Comparison of ENCODE assay signal across 8 mouse cellular contexts in the genomic region with DNA sequence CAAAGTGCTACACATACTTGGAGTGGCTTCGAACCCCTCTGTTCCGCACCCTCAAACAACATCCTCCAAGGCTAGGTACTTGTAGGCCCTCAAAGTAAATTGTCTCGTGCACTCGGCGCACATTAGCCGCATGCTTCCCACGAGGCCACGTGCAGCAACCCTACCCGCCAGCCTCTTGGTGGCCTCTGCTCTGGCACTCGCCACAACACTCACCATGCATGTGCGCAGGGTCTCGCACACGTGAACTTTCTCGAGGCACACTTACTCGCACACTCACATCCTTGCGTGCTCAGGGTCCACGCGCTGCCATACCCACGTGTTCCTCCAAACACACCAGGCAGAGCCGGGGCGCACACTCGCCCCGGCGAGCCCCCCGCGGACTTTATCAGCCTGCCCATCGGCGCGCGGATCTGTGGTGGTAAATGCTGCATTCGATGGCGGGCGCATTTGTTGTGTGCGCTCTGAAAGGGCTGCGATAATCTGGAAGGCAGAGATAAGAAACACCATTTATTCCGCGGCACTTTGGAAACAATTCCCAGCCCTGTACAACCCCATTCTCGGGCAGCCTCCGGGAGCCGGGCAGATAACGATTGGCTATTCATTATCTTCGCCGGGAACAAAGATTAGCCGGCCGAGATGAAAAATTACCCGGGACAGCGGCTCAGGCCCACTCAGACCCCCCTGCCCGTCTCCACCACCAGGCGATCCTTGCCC. TPM values are rescaled to one million over a fixed set of nuclear protein-coding genes. Genes with fewer than 3 reads are reported as not detected.
DNase-seq lines count a peak whose midpoint lies in the region; ATAC-seq lines count a peak whose summit lies in the region.

No protein-coding gene starts in this region.

- peaks cover 91% of the 10 kb centered on the region for H3K27me3 ChIP-seq in heart, embryonic 14.5 days (ENCODE audit: control insufficient read depth, insufficient read depth, low read length)
- peaks cover 97% of the 10 kb centered on the region for H3K27me3 ChIP-seq in liver, embryonic 15.5 days
- H3K27me3 ChIP-seq in neural tube, embryonic 14.5 days (ENCODE audit: control insufficient read depth, insufficient read depth, low read length), result peaks cover 55% of the 10 kb centered on the region

- peak overlapping the region in 1 of 2 experiments; percentile 48; a peak in 2 of 4 replicates for H3K4me3 ChIP-seq in heart, embryonic 14.5 days (ENCODE audit: control insufficient read depth in 1 of 2, insufficient read depth in 1 of 2, low read depth in 1 of 2, low read length in 2 of 2)
- H3K4me3 ChIP-seq in liver, embryonic 15.5 days (replicated peaks), result peak overlapping the region; percentile 64; the same call in 1 of the 2 replicates
- no peak overlapping the region for H3K4me3 ChIP-seq in neural tube, embryonic 14.5 days (ENCODE audit: low read depth, low read length)

- H3K9ac ChIP-seq in heart, embryonic 14.5 days (ENCODE audit: low read length), result 0 out of 2 replicates have a peak overlapping the region, but pooled peaks have one; percentile 46
- no peak overlapping the region for H3K9ac ChIP-seq in liver, embryonic 15.5 days
- H3K9ac ChIP-seq in neural tube, embryonic 14.5 days (replicated peaks; ENCODE audit: low read depth, low read length), result no peak overlapping the region

- no peak overlapping the region for H3K27ac ChIP-seq in heart, embryonic 14.5 days (replicated peaks in 1 of 2; ENCODE audit: control insufficient read depth in 1 of 2, insufficient read depth in 1 of 2, low read depth in 2 of 2, low read length in 2 of 2)
- no peak overlapping the region for H3K27ac ChIP-seq in liver, embryonic 15.5 days (replicated peaks)
- no peak overlapping the region for H3K27ac ChIP-seq in neural tube, embryonic 14.5 days (ENCODE audit: low read depth, low read length)

- H3K4me2 ChIP-seq in heart, embryonic 14.5 days (ENCODE audit: low read length), result peak overlapping the region; percentile 85
- peak overlapping the region; percentile 80 for H3K4me2 ChIP-seq in liver, embryonic 15.5 days
- peak overlapping the region; percentile 58; the same call in 1 of the 2 replicates for H3K4me2 ChIP-seq in neural tube, embryonic 14.5 days (ENCODE audit: low read depth, low read length)

- WGBS in heart, embryonic 14.5 days, result 3% methylated on average over 49 of the region's 49 CpGs
- WGBS in liver, embryonic 15.5 days (ENCODE audit: insufficient replicate concordance), result 11% methylated on average over 49 of the region's 49 CpGs
- WGBS in neural tube, embryonic 14.5 days, result 2% methylated on average over 49 of the region's 49 CpGs

- ATAC-seq in heart, embryonic 14.5 days (ENCODE audit: insufficient number of reproducible peaks, insufficient read depth, low FRiP score, low read depth), result no peak
- ATAC-seq in liver, embryonic 15.5 days (ENCODE audit: insufficient read depth), result no peak
- ATAC-seq in neural tube, embryonic 14.5 days (ENCODE audit: low read depth), result peak; percentile 11
- no peak for ATAC-seq in CD4-positive, CD25-positive, alpha-beta regulatory T cell, adult 4 months

- intact Hi-C loops in left cerebral cortex, postnatal 10 days (cut with DNase I), result loop anchor here (10.0 kb wide), 1 partner anchor 244 kb away; no protein-coding TSS in a partner anchor

- H3K4me1 ChIP-seq in heart, embryonic 14.5 days (ENCODE audit: control insufficient read depth in 2 of 2, insufficient read depth in 2 of 2, low read length in 2 of 2), result peaks cover 14 to 29% of the 10 kb centered on the region in 2 experiments
- H3K4me1 ChIP-seq in liver, embryonic 15.5 days (replicated peaks), result peaks cover 43% of the 10 kb centered on the region
- peaks cover 6% of the 10 kb centered on the region; the same call in 1 of the 2 replicates for H3K4me1 ChIP-seq in neural tube, embryonic 14.5 days (ENCODE audit: control insufficient read depth, insufficient read depth, low read length)

- peak; percentile 53 to 63 for DNase-seq in lung, adult 18-20 months
- DNase-seq in lung, postnatal 10 days, result no peak
- DNase-seq in left cerebral cortex, postnatal 10 days (ENCODE audit: extremely low spot score in 1 of 2, low spot score in 2 of 2), result no peak
- no peak for DNase-seq in frontal cortex, adult 2 months (ENCODE audit: extremely low spot score in 1 of 2, low spot score in 1 of 2)

- H3K9me3 ChIP-seq in heart, embryonic 14.5 days (ENCODE audit: control insufficient read depth, low read length), result no peaks in the 10 kb centered on the region
- H3K9me3 ChIP-seq in liver, embryonic 15.5 days (replicated peaks), result no peaks in the 10 kb centered on the region
- no peaks in the 10 kb centered on the region for H3K9me3 ChIP-seq in neural tube, embryonic 14.5 days (ENCODE audit: control insufficient read depth, low read length)

- no peaks in the 10 kb centered on the region for H3K36me3 ChIP-seq in heart, embryonic 14.5 days (ENCODE audit: control insufficient read depth, insufficient read depth, low read length)
- H3K36me3 ChIP-seq in liver, embryonic 15.5 days (replicated peaks), result no peaks in the 10 kb centered on the region
- no peaks in the 10 kb centered on the region for H3K36me3 ChIP-seq in neural tube, embryonic 14.5 days (ENCODE audit: control insufficient read depth, insufficient read depth, low read length)

RNA-seq across cellular contexts. Expression of gene Gata2, which starts 3.2 kb away (rescaled TPM):
- 12.5 and 18.6 TPM in 2 replicates for polyA plus RNA-seq in heart, embryonic 14.5 days (2014; fragmentation: Nextera tagmentation; extraction: Ambion mirVana)
- polyA plus RNA-seq in liver, embryonic 15.5 days (2015; fragmentation: Nextera tagmentation; extraction: Ambion mirVana), result 3.5 and 5.2 TPM in 2 replicates
- 5.4 and 7.6 TPM in 2 replicates for polyA plus RNA-seq in neural tube, embryonic 14.5 days (2014; fragmentation: Nextera tagmentation; extraction: Ambion mirVana)
- 1 to 10 TPM; 3.2 to 6.4 TPM for total RNA-seq in left cerebral cortex, postnatal 10 days (2021)
- 5.7 and 7.4 TPM in 2 replicates for polyA plus RNA-seq in frontal cortex, adult 2 months (2012; rRNA removed)
- under 1 TPM in 1 of 2 experiments, not detected in 1; 0.09 TPM for polyA plus RNA-seq in CD4-positive, CD25-positive, alpha-beta regulatory T cell, adult 4 months (2017; shearing (Covaris generic))

RNA-seq across cellular contexts. Expression of gene Dnajb8, which starts 31.6 kb away (rescaled TPM):
- not detected in 2 replicates for polyA plus RNA-seq in heart, embryonic 14.5 days (2014; fragmentation: Nextera tagmentation; extraction: Ambion mirVana)
- not detected in 2 replicates for polyA plus RNA-seq in liver, embryonic 15.5 days (2015; fragmentation: Nextera tagmentation; extraction: Ambion mirVana)
- polyA plus RNA-seq in neural tube, embryonic 14.5 days (2014; fragmentation: Nextera tagmentation; extraction: Ambion mirVana), result not detected in 2 replicates
- not detected for total RNA-seq in left cerebral cortex, postnatal 10 days (2021)
- not detected in 2 replicates for polyA plus RNA-seq in frontal cortex, adult 2 months (2012; rRNA removed)
- polyA plus RNA-seq in CD4-positive, CD25-positive, alpha-beta regulatory T cell, adult 4 months (2017; shearing (Covaris generic)), result not detected

Comparison
In these comparisons a context has a peak if more than half of its experiments do, and no peak if none do; other contexts are left out.
1. DNase-seq: peak in lung, adult 18-20 months (2 of 2); none in lung, postnatal 10 days (single experiment), left cerebral cortex, postnatal 10 days (0 of 2) and frontal cortex, adult 2 months (0 of 2).
2. Peak in every context shown above with its lines, with median percentiles within 50 percentile points of each other: H3K4me2 ChIP-seq.